Mouse (Mus musculus) thymus, adult 2 months (tissue): Measurements from ENCODE around the gene Tmem132d.

Source experiments
- CTCF ChIP-seq: fragments of 200-500 bp; IDR thresholded peaks from 2 replicates; pipeline ENCODE4 v1.5.1; 2012; ENCODE audit warnings: mild to moderate bottlenecking, control low read depth, low read length, moderate library complexity, borderline replicate concordance; ENCODE audit not compliant: control insufficient read depth, poor library complexity, insufficient read depth; ENCODE audit errors: extremely low read depth
- POLR2A ChIP-seq: fragments of 200-500 bp; IDR thresholded peaks from 2 replicates; pipeline ENCODE4 v1.6.1; 2012; ENCODE audit warnings: mild to moderate bottlenecking, low read length, control low read depth, moderate library complexity; ENCODE audit not compliant: control insufficient read depth, poor library complexity, insufficient read depth; ENCODE audit errors: extremely low read depth

DNA sequence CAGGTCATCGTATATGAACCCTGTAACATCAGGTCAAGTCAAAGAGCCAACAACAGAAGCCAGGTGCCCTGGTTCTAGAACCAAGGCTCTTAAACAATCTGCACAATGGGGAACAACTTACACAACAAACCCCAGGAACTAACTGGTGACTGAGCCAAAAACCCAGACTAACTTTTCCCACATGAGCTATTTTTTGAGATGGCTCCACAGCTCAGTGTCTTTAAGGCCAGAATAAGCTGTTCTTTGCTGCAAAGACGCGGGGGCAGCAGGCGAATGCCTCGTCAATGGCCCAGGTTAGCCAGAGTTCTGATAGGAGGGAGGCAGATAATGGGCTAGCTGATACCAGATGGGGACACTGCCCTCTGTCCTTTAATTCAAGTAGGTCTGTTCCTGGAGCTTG, 221.8 kb downstream of the Tmem132d start:
- TF ChIP-seq POLR2A (no peak), CTCF (no peak)
